Mouse (Mus musculus) liver, embryonic 15.5 days (tissue): ENCODE measurements at regions not wholly inside any gene's neighbourhood (a gene's known extent, or its start where the extent isn't known, plus 50 kb on each side); places are given as distances from the start of the nearest gene placed in this dataset.

Source experiments
- ATAC-seq: fragments of 200-750 bp; cut with Nextera tagmentation; 2 replicates; pipeline ENCODE4 v1.8.0; 2017; ENCODE audit warnings: moderate number of reproducible peaks, mild to moderate bottlenecking, moderate library complexity; ENCODE audit not compliant: insufficient read depth
- H3K27ac ChIP-seq: fragments of 300-500 bp; sonication (generic); replicated peaks from 2 replicates; pipeline ENCODE4 v1.5.1; 2015; ENCODE audit warnings: mild to moderate bottlenecking, inconsistent platforms
- H3K27me3 ChIP-seq: fragments of 300-500 bp; sonication (generic); 2 replicates; pipeline ENCODE4 v1.6.1; 2015; ENCODE audit warnings: mild to moderate bottlenecking, inconsistent platforms
- H3K36me3 ChIP-seq: fragments of 300-500 bp; sonication (generic); replicated peaks from 2 replicates; pipeline ENCODE4 v1.6.1; 2015; ENCODE audit warnings: moderate library complexity, mild to moderate bottlenecking, inconsistent platforms
- H3K4me1 ChIP-seq: fragments of 300-500 bp; sonication (generic); replicated peaks from 2 replicates; pipeline ENCODE4 v1.6.1; 2015; ENCODE audit warnings: inconsistent platforms
- H3K4me2 ChIP-seq: fragments of 300-500 bp; sonication (generic); 2 replicates; pipeline ENCODE4 v1.6.1; 2015; ENCODE audit warnings: moderate library complexity, mild to moderate bottlenecking, inconsistent platforms
- H3K4me3 ChIP-seq: fragments of 300-500 bp; sonication (generic); replicated peaks from 2 replicates; pipeline ENCODE4 v1.5.1; 2015; ENCODE audit warnings: mild to moderate bottlenecking, inconsistent platforms
- H3K9ac ChIP-seq: fragments of 300-500 bp; sonication (generic); 2 replicates; pipeline ENCODE4 v1.6.1; 2015; ENCODE audit warnings: moderate library complexity, mild to moderate bottlenecking, inconsistent platforms
- H3K9me3 ChIP-seq: fragments of 300-500 bp; sonication (generic); replicated peaks from 2 replicates; pipeline ENCODE4 v1.6.1; 2016; ENCODE audit warnings: inconsistent platforms
- WGBS: fragments of 180-500 bp; shearing (Covaris S2); methylation state at CpG from one replicate; pipeline ENCODE4 v1.1.7; 2015; ENCODE audit warnings: mixed read lengths; ENCODE audit not compliant: insufficient replicate concordance; 5-methylcytosine and 5-hydroxymethylcytosine counted together

DNA sequence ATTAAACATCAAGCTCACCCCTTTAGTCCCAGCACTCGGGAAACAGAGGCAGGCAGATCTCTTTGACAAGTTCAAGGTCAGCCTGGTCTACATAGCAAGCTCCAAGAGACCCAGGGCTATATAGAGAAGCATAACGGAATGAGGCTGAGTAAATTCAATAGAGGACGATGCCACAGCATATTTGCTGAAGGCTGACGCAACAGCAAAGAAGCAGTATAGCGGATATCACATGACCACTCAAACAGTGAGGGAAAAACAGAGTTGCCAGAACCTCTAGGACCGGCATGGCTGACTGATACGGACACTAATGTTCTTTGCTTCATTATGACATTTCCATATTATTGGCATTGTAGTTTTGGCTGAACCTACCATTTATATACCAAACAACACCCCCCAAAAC lies 74.2 kb upstream of the Xpo1 start:
- H3K4me2 ChIP-seq = no peak overlapping the region
- no peaks in the 10 kb centered on the region for H3K36me3 ChIP-seq
- WGBS = 68% methylated on average over 7 of the region's 7 CpGs

DNA sequence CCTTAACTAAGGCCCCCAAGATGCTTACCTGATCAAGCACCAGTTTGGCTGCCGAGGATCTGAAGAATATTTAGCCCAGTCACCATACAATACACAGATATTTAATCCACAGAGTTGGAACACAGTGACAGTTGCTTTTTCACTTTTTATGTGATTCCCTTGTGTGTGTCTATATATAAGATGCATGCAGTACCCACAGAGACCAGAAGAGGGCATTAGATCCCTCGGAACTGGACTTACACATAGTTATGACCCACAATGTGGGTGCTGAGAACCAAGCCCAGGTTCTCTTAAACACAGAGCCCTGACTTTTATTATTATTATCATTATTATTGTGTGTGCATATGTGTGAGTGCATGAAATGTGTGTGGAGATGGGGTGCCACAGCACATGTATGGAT lies 70.6 kb upstream of the Xpo1 start:
- Histone ChIP-seq H3K4me2 (no peak overlapping the region), H3K27ac (no peak overlapping the region), H3K27me3 (no peaks in the 10 kb centered on the region), H3K36me3 (no peaks in the 10 kb centered on the region), H3K9me3 (no peaks in the 10 kb centered on the region), H3K4me1 (no peaks in the 10 kb centered on the region), H3K4me3 (no peak overlapping the region), H3K9ac (no peak overlapping the region)
- WGBS = 76% methylated on average over 2 of the region's 2 CpGs
- ATAC-seq = no peak

More for the DNA sequence above, 74.2 kb upstream of the Xpo1 start:
- H3K4me1 ChIP-seq = no peaks in the 10 kb centered on the region
- no peak overlapping the region for H3K27ac ChIP-seq
- H3K9ac ChIP-seq = no peak overlapping the region
- H3K27me3 ChIP-seq = no peaks in the 10 kb centered on the region
- ATAC-seq = no peak
- no peaks in the 10 kb centered on the region for H3K9me3 ChIP-seq
- H3K4me3 ChIP-seq = no peak overlapping the region

DNA sequence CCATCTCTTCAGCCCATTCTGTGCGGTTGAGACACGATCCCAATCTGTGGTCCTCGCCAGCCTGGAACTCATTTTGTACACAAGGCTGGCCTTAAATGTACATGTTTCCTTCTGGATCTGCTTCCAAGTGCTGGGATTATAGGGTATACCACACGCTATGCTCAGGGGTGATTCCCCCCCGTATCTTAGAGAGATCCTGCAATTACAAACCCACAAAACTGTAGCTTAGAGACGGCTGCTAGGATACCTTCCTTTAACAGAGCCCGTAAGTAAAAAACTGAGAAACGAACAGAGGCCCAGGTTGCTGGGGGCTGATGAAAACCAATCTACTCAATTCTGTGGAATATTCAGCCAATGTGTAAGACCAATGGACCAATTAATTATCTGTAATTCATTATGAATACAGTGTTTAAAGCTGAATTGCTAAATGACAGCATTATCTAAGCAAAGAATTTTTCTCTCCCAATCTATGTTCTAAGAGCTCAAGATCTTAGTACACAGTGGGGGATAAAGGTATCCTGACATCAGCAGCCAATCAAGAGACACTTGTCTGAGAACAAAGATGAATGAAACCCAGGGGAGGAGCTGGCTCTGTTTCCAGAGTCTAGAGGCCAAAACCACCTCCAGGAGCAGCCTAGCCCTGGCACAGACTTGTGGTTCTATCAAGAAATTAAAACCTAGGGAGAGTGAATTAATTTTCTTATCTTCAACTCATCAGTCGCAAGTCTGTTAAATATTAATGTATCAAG lies 54.0 kb upstream of the Xpo1 start:
- H3K4me1 ChIP-seq = no peaks in the 10 kb centered on the region
- no peak for ATAC-seq
- H3K9me3 ChIP-seq = no peaks in the 10 kb centered on the region
- no peak overlapping the region for H3K9ac ChIP-seq
- no peaks in the 10 kb centered on the region for H3K36me3 ChIP-seq
- H3K4me2 ChIP-seq = no peak overlapping the region
- H3K27me3 ChIP-seq = no peaks in the 10 kb centered on the region
- H3K4me3 ChIP-seq = no peak overlapping the region
- no peak overlapping the region for H3K27ac ChIP-seq
- 74% methylated on average over 9 of the region's 9 CpGs for WGBS

DNA sequence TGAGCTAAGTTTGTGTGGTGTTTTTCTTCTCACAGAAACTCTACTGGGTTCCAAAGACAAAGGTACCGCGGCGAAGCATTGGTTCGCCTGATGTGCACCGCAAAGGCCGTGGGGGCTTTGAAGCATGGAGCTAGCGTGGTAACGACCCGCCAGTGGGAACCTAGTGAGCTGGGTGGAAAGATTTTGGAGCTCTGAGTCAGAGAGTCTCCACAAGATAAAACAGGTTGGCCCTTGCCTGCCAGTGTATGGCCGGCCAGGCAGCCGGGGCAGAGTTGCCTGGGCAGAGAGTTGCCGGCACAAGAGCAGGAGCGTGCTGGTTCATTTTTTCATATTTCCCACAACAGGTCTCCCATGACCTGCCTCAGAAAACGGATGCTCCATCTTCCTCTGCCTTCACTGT lies 52.3 kb upstream of the Xpo1 start:
- Histone ChIP-seq H3K27ac (no peak overlapping the region), H3K9ac (no peak overlapping the region), H3K4me3 (no peak overlapping the region), H3K4me2 (no peak overlapping the region), H3K27me3 (no peaks in the 10 kb centered on the region), H3K4me1 (no peaks in the 10 kb centered on the region), H3K9me3 (no peaks in the 10 kb centered on the region), H3K36me3 (no peaks in the 10 kb centered on the region)
- no peak for ATAC-seq
- 81% methylated on average over 14 of the region's 14 CpGs for WGBS

DNA sequence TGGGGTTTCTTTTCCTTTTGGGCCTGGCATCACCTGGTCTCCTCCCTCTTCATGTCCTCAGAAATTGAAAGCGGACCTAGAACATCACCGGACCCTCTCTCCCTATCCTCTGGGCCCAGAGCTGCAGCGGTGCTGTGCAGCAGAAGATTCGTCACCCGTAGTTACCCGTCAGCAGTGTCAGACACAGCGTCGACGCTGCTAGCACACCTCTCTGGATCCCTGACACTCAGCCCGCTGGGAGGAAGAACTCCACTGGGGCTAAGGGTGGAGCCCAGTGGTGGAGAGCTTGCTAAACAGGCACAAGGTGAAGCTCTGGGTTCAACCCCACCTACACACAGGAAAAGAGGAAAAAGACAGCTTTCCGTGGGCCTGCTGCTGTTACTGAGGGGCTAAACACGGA lies 51.8 kb upstream of the Xpo1 start:
- Histone ChIP-seq H3K9me3 (no peaks in the 10 kb centered on the region), H3K36me3 (no peaks in the 10 kb centered on the region), H3K9ac (no peak overlapping the region), H3K4me3 (no peak overlapping the region), H3K27me3 (no peaks in the 10 kb centered on the region), H3K27ac (no peak overlapping the region), H3K4me2 (no peak overlapping the region), H3K4me1 (no peaks in the 10 kb centered on the region)
- no peak for ATAC-seq
- 68% methylated on average over 12 of the region's 12 CpGs for WGBS
